Mouse (Mus musculus): ENCODE data around the gene Rcor1.

Rcor1 gene

GRCm38 (mm10) chr12:111032839-111033238 is 6.3 kb upstream of the Rcor1 start:
- Histone ChIP-seq H3K27me3 (ENCODE audit: insufficient read depth, low read length) (peaks cover 22% of the 10 kb centered on the region), H3K4me1 (replicated peaks; ENCODE audit: low read depth, low read length) (peaks cover 45% of the 10 kb centered on the region), H3K36me3 (ENCODE audit: insufficient read depth, low read length) (no peaks in the 10 kb centered on the region), H3K9me3 (ENCODE audit: low read length) (no peaks in the 10 kb centered on the region), H3K4me3 (replicated peaks; ENCODE audit: low read length) (no peak overlapping the region)
- TF ChIP-seq CTCF (conservative IDR thresholded peaks at IDR 0.05; ENCODE audit: low read length) (no peak), NANOG (IDR thresholded peaks at IDR 0.05; ENCODE audit: borderline replicate concordance, low read length) (no peak), POU5F1 (IDR thresholded peaks at IDR 0.05; ENCODE audit: borderline replicate concordance, low read length) (no peak)

GRCm38 (mm10) chr12:111035182-111035824 is 3.8 kb upstream of the Rcor1 start:
- H3K9me3 ChIP-seq (ENCODE audit: low read length): no peaks in the 10 kb centered on the region
- no peaks in the 10 kb centered on the region for H3K36me3 ChIP-seq (ENCODE audit: insufficient read depth, low read length)
- H3K27me3 ChIP-seq (ENCODE audit: insufficient read depth, low read length): peaks cover 14% of the 10 kb centered on the region
- TF ChIP-seq CTCF (conservative IDR thresholded peaks at IDR 0.05; ENCODE audit: low read length) (no peak), NANOG (IDR thresholded peaks at IDR 0.05; ENCODE audit: borderline replicate concordance, low read length) (no peak), POU5F1 (IDR thresholded peaks at IDR 0.05; ENCODE audit: borderline replicate concordance, low read length) (no peak)
- H3K4me3 ChIP-seq (replicated peaks; ENCODE audit: low read length): peak overlapping the region; percentile 58
- H3K4me1 ChIP-seq (replicated peaks; ENCODE audit: low read depth, low read length): peaks cover 35% of the 10 kb centered on the region

- Histone ChIP-seq H3K4me3 (replicated peaks; ENCODE audit: low read length) (no peak overlapping the region), H3K9me3 (ENCODE audit: low read length) (no peaks in the 10 kb centered on the region), H3K36me3 (ENCODE audit: insufficient read depth, low read length) (no peaks in the 10 kb centered on the region), H3K27me3 (ENCODE audit: insufficient read depth, low read length) (peaks cover 23% of the 10 kb centered on the region), H3K4me1 (replicated peaks; ENCODE audit: low read depth, low read length) (peaks cover 45% of the 10 kb centered on the region)
- TF ChIP-seq POU5F1 (IDR thresholded peaks at IDR 0.05; ENCODE audit: borderline replicate concordance, low read length): no peak
- TF ChIP-seq CTCF (conservative IDR thresholded peaks at IDR 0.05; ENCODE audit: low read length): peak; percentile 19; the same call in 1 of the 2 replicates
- TF ChIP-seq NANOG (IDR thresholded peaks at IDR 0.05; ENCODE audit: borderline replicate concordance, low read length): no peak
These were observed 2.9 kb upstream of the Rcor1 start for GRCm38 (mm10) chr12:111036198-111036775.

GRCm38 (mm10) chr12:111037241-111038180 is 1.6 kb upstream of the Rcor1 start:
- Histone ChIP-seq H3K36me3 (ENCODE audit: insufficient read depth, low read length) (peaks cover 4% of the 10 kb centered on the region; the same call in 1 of the 2 replicates), H3K9me3 (ENCODE audit: low read length) (no peaks in the 10 kb centered on the region), H3K4me3 (replicated peaks; ENCODE audit: low read length) (peak overlapping the region; percentile 85), H3K27me3 (ENCODE audit: insufficient read depth, low read length) (peaks cover 23% of the 10 kb centered on the region), H3K4me1 (replicated peaks; ENCODE audit: low read depth, low read length) (peaks cover 52% of the 10 kb centered on the region)
- TF ChIP-seq NANOG (IDR thresholded peaks at IDR 0.05; ENCODE audit: borderline replicate concordance, low read length) (no peak), CTCF (conservative IDR thresholded peaks at IDR 0.05; ENCODE audit: low read length) (no peak), POU5F1 (IDR thresholded peaks at IDR 0.05; ENCODE audit: borderline replicate concordance, low read length) (no peak)

GRCm38 (mm10) chr12:111038231-111038975 is 748 bp upstream of the Rcor1 start:
- H3K4me1 ChIP-seq (replicated peaks; ENCODE audit: low read depth, low read length): peaks cover 55% of the 10 kb centered on the region

GRCm38 (mm10) chr12:111039771-111040530 is 800 bp downstream of the Rcor1 start:
- peaks cover 23% of the 10 kb centered on the region for H3K27me3 ChIP-seq (ENCODE audit: insufficient read depth, low read length)
- peaks cover 13% of the 10 kb centered on the region for H3K36me3 ChIP-seq (ENCODE audit: insufficient read depth, low read length)
- no peaks in the 10 kb centered on the region for H3K9me3 ChIP-seq (ENCODE audit: low read length)
- peaks cover 51% of the 10 kb centered on the region for H3K4me1 ChIP-seq (replicated peaks; ENCODE audit: low read depth, low read length)
- H3K4me3 ChIP-seq (replicated peaks; ENCODE audit: low read length): peak overlapping the region; percentile 93
- TF ChIP-seq CTCF (conservative IDR thresholded peaks at IDR 0.05; ENCODE audit: low read length) (no peak), NANOG (IDR thresholded peaks at IDR 0.05; ENCODE audit: borderline replicate concordance, low read length) (no peak), POU5F1 (IDR thresholded peaks at IDR 0.05; ENCODE audit: borderline replicate concordance, low read length) (no peak)

More at GRCm38 (mm10) chr12:111038231-111038975, 748 bp upstream of the Rcor1 start:
- Histone ChIP-seq H3K36me3 (ENCODE audit: insufficient read depth, low read length) (peaks cover 10% of the 10 kb centered on the region), H3K9me3 (ENCODE audit: low read length) (no peaks in the 10 kb centered on the region), H3K27me3 (ENCODE audit: insufficient read depth, low read length) (peaks cover 23% of the 10 kb centered on the region), H3K4me3 (replicated peaks; ENCODE audit: low read length) (peak overlapping the region; percentile 85)
- no peak for TF ChIP-seq POU5F1 (IDR thresholded peaks at IDR 0.05; ENCODE audit: borderline replicate concordance, low read length)
- TF ChIP-seq CTCF (conservative IDR thresholded peaks at IDR 0.05; ENCODE audit: low read length): no peak
- no peak for TF ChIP-seq NANOG (IDR thresholded peaks at IDR 0.05; ENCODE audit: borderline replicate concordance, low read length)

- Histone ChIP-seq H3K27me3 (ENCODE audit: insufficient read depth, low read length) (peaks cover 23% of the 10 kb centered on the region), H3K4me3 (replicated peaks; ENCODE audit: low read length) (peak overlapping the region; percentile 93), H3K36me3 (ENCODE audit: insufficient read depth, low read length) (peaks cover 13% of the 10 kb centered on the region), H3K9me3 (ENCODE audit: low read length) (no peaks in the 10 kb centered on the region), H3K4me1 (replicated peaks; ENCODE audit: low read depth, low read length) (peaks cover 45% of the 10 kb centered on the region)
- no peak for TF ChIP-seq POU5F1 (IDR thresholded peaks at IDR 0.05; ENCODE audit: borderline replicate concordance, low read length)
- TF ChIP-seq CTCF (conservative IDR thresholded peaks at IDR 0.05; ENCODE audit: low read length): no peak
- TF ChIP-seq NANOG (IDR thresholded peaks at IDR 0.05; ENCODE audit: borderline replicate concordance, low read length): no peak
These were observed 1.3 kb downstream of the Rcor1 start for GRCm38 (mm10) chr12:111040531-111040860.
